Mouse (Mus musculus): ENCODE measurements around the gene Mphosph9. TPM values are rescaled to one million over a fixed set of nuclear protein-coding genes. Genes with fewer than 3 reads are reported as not detected.

Gene Mphosph9
- polyA plus RNA-seq, 1 experiment = 7.1 TPM

GRCm38 (mm10) chr5:124216403-124216802, 111.4 kb downstream of the Mphosph9 start:
- WGBS = 86% methylated on average over 6 of the region's 6 CpGs
- Histone ChIP-seq H3K4me3 (replicated peaks; ENCODE audit: control insufficient read depth, low read depth, low read length) (no peak overlapping the region), H3K27ac (ENCODE audit: control insufficient read depth, insufficient read depth, low read depth, low read length, poor library complexity) (no peak overlapping the region), H3K4me1 (ENCODE audit: control insufficient read depth, insufficient read depth, low read length) (peaks cover 7% of the 10 kb centered on the region)
- no peak for TF ChIP-seq CTCF (IDR thresholded peaks at IDR 0.05; ENCODE audit: control insufficient read depth, insufficient read depth, low read length)
- no peak for TF ChIP-seq POLR2A (IDR thresholded peaks at IDR 0.05; ENCODE audit: borderline replicate concordance, control insufficient read depth, low read depth, low read length)

DNA sequence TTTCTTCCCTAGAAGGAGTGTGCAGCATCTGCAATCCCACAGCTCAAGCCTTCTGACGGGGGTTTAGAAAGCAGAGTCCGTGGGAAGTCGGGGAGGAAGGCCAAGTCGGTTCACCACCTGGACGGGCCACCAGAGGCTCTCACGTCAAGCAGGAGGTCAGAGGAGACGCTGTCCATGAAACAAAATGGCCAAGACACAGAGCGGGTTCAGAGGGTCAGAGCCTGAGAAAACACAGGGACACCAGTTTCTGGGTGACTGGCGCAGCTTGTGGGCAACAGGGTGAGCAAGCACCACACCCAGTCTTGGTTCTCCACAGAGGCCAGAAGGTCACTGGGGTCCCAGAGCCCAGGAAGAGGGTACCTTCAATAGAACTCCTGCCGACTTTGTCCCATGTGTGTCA, 112.1 kb downstream of the Mphosph9 start:
- WGBS = 82% methylated on average over 10 of the region's 10 CpGs
- H3K4me3 ChIP-seq (replicated peaks; ENCODE audit: control insufficient read depth, low read depth, low read length) = no peak overlapping the region
- no peak for TF ChIP-seq CTCF (IDR thresholded peaks at IDR 0.05; ENCODE audit: control insufficient read depth, insufficient read depth, low read length)
- TF ChIP-seq POLR2A (IDR thresholded peaks at IDR 0.05; ENCODE audit: borderline replicate concordance, control insufficient read depth, low read depth, low read length) = no peak
- peak overlapping the region; percentile 44 for H3K27ac ChIP-seq (ENCODE audit: control insufficient read depth, insufficient read depth, low read depth, low read length, poor library complexity)
- peaks cover 7% of the 10 kb centered on the region for H3K4me1 ChIP-seq (ENCODE audit: control insufficient read depth, insufficient read depth, low read length)

DNA sequence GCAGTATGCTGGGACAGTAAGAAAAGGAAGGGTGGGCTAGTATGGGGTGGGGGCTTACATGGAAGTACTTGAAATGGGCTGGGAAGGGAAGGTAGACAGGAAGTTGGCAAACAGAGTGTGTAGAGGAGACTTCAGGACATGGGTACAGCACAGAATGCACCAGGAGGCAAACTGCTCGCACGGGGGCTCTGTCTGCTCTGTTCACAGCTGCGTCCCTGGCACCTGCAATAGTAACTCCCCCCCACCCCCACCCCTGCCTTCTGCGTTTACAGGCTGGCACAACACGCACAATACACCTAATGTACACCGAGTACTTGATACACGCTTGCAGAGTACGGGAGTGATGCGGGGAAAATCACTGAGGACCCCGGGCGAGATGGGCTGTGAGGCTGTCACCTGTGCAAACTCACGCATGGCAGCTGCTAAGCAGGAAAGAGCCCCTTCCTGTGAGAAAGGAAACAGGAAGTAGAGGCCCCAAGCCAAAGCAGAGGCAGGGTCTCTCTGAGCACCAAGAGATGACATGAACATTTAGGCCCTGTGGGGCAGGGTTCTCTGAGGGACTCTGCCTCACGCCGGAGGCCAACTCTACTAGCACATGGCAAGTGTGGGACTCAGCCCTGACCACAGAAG, 113.1 kb downstream of the Mphosph9 start:
- TF ChIP-seq CTCF (IDR thresholded peaks at IDR 0.05; ENCODE audit: control insufficient read depth, insufficient read depth, low read length) (no peak), POLR2A (IDR thresholded peaks at IDR 0.05; ENCODE audit: borderline replicate concordance, control insufficient read depth, low read depth, low read length) (peak; percentile 32; the same call in 1 of the 2 replicates)
- peak overlapping the region; percentile 61 for H3K27ac ChIP-seq (ENCODE audit: control insufficient read depth, insufficient read depth, low read depth, low read length, poor library complexity)
- no peak overlapping the region for H3K4me3 ChIP-seq (replicated peaks; ENCODE audit: control insufficient read depth, low read depth, low read length)
- H3K4me1 ChIP-seq (ENCODE audit: control insufficient read depth, insufficient read depth, low read length) = peaks cover 7% of the 10 kb centered on the region
- WGBS = 39% methylated on average over 14 of the region's 14 CpGs

GRCm38 (mm10) chr5:124213588-124214469, 113.9 kb downstream of the Mphosph9 start:
- H3K4me1 ChIP-seq (ENCODE audit: control insufficient read depth, insufficient read depth, low read length) = peaks cover 7% of the 10 kb centered on the region
- no peak overlapping the region for H3K4me3 ChIP-seq (replicated peaks; ENCODE audit: control insufficient read depth, low read depth, low read length)
- WGBS = 68% methylated on average over 13 of the region's 13 CpGs
- H3K27ac ChIP-seq (ENCODE audit: control insufficient read depth, insufficient read depth, low read depth, low read length, poor library complexity) = peak overlapping the region; percentile 61
- TF ChIP-seq POLR2A (IDR thresholded peaks at IDR 0.05; ENCODE audit: borderline replicate concordance, control insufficient read depth, low read depth, low read length) = no peak
- TF ChIP-seq CTCF (IDR thresholded peaks at IDR 0.05; ENCODE audit: control insufficient read depth, insufficient read depth, low read length) = no peak

GRCm38 (mm10) chr5:124211669-124212068, 116.1 kb downstream of the Mphosph9 start:
- WGBS = 92% methylated on average over 2 of the region's 2 CpGs
- Histone ChIP-seq H3K4me1 (ENCODE audit: control insufficient read depth, insufficient read depth, low read length) (peaks cover 3% of the 10 kb centered on the region; the same call in 1 of the 2 replicates), H3K27ac (ENCODE audit: control insufficient read depth, insufficient read depth, low read depth, low read length, poor library complexity) (no peak overlapping the region), H3K4me3 (replicated peaks; ENCODE audit: control insufficient read depth, low read depth, low read length) (no peak overlapping the region)
- TF ChIP-seq CTCF (IDR thresholded peaks at IDR 0.05; ENCODE audit: control insufficient read depth, insufficient read depth, low read length) (no peak), POLR2A (IDR thresholded peaks at IDR 0.05; ENCODE audit: borderline replicate concordance, control insufficient read depth, low read depth, low read length) (no peak)

DNA sequence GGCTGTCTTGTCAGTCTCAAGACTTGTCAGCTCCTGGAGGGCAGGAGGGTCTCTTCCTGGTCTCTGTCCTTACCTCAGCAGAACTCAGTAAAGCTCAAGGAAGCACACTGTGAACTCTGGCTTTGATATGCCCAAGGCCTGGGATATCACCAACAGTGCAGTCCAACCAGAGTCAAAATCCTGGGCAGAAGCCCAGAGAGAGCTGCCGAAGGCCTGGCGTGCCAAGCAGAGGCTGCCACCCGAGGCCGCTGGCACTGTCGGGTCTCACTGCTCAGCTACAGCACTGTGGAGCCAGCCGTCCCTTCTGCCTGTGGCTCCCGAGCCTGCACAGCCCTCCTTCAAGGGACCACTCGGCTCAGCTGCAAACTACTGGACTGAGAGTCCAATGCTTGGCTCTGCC, 116.5 kb downstream of the Mphosph9 start:
- H3K27ac ChIP-seq (ENCODE audit: control insufficient read depth, insufficient read depth, low read depth, low read length, poor library complexity) = no peak overlapping the region
- TF ChIP-seq POLR2A (IDR thresholded peaks at IDR 0.05; ENCODE audit: borderline replicate concordance, control insufficient read depth, low read depth, low read length) (no peak), CTCF (IDR thresholded peaks at IDR 0.05; ENCODE audit: control insufficient read depth, insufficient read depth, low read length) (no peak)
- H3K4me3 ChIP-seq (replicated peaks; ENCODE audit: control insufficient read depth, low read depth, low read length) = no peak overlapping the region
- H3K4me1 ChIP-seq (ENCODE audit: control insufficient read depth, insufficient read depth, low read length) = peaks cover 3% of the 10 kb centered on the region; the same call in 1 of the 2 replicates
- 80% methylated on average over 8 of the region's 8 CpGs for WGBS

DNA sequence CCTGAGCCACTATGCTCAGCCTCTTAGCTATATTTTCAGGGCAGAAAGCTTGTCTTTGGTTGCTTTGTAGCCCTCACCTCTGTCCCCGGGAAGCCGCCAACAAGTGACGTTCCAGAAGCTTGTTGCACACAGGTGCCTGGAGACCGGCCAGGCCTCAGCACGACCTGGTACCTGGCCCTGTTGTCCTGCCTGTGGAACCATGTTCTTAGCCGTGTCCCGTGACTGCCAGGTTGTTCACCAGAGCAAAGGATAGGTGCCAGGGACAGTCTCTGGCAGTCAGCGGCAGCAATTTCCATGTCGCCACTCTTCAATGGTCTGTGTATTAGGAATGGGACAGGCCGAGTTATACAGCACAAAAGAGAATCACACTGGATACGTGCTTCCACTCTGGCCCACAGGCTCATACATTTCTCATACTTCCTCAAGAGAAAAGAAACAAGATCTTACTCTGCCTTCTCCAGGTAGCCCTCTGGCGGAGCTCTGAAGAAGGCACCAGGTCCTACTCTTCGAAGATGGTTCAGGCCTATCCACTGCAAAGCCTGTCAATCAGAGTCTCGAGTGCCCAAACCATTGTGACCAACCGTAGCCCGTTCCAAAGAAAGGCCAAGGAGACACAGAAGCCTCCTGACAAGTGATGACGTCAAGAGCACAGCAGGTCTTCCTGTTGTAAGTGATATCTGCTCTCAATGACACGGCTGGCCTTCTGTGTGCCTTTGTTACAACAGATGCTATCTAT, 117.3 kb downstream of the Mphosph9 start:
- no peak overlapping the region for H3K27ac ChIP-seq (ENCODE audit: control insufficient read depth, insufficient read depth, low read depth, low read length, poor library complexity)
- peaks cover 2% of the 10 kb centered on the region; the same call in 1 of the 2 replicates for H3K4me1 ChIP-seq (ENCODE audit: control insufficient read depth, insufficient read depth, low read length)
- 79% methylated on average over 18 of the region's 18 CpGs for WGBS
- TF ChIP-seq POLR2A (IDR thresholded peaks at IDR 0.05; ENCODE audit: borderline replicate concordance, control insufficient read depth, low read depth, low read length) (no peak), CTCF (IDR thresholded peaks at IDR 0.05; ENCODE audit: control insufficient read depth, insufficient read depth, low read length) (no peak)
- no peak overlapping the region for H3K4me3 ChIP-seq (replicated peaks; ENCODE audit: control insufficient read depth, low read depth, low read length)

DNA sequence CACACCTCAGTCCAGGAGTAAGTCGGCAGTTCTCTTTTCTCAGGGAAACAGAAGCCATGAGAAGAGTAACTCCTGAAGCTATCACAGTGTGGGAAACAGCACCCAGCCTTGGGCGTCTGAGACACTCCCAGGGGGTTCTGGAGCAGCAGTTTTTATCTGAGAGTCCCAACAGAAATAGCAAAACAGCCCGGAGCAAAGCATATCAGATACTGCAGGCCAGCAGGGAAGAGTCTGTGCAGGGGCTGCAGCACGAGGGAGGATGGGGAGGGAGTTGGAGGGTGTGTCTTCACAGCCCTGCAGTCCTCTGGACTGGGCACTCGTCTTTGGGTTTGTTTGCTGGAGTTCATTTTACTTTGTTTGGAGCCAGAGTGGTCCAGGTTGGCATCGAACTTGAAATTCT, 117.9 kb downstream of the Mphosph9 start:
- Histone ChIP-seq H3K4me1 (ENCODE audit: control insufficient read depth, insufficient read depth, low read length) (no peaks in the 10 kb centered on the region; the same call in 1 of the 2 replicates), H3K4me3 (replicated peaks; ENCODE audit: control insufficient read depth, low read depth, low read length) (no peak overlapping the region), H3K27ac (ENCODE audit: control insufficient read depth, insufficient read depth, low read depth, low read length, poor library complexity) (no peak overlapping the region)
- no peak for TF ChIP-seq POLR2A (IDR thresholded peaks at IDR 0.05; ENCODE audit: borderline replicate concordance, control insufficient read depth, low read depth, low read length)
- WGBS = 68% methylated on average over 6 of the region's 6 CpGs

All from bone marrow, adult 2 months (tissue).